24 mouse cellular contexts compared by ENCODE assay signal in the genomic region with DNA sequence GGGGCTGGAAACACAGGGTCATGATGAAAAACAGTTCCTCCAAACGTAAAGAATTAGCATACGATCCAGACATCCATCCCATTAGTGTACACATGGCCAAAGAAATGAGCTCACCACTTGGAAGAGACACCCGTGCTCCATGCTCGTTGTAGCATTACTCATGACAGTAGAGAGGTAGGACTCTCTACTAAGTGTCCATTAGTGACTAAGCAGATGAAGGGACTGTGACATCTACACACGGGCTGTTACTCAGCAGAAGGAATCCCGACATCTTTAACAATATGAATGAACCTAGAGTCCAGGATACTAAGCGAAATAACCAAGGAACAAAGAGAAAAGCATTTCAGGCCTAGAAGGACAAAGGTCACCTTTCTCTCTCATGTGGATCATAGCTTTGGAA. TPM values are rescaled to one million over a fixed set of nuclear protein-coding genes. Genes with fewer than 3 reads are reported as not detected.
DNase-seq lines count a peak whose midpoint lies in the region; ATAC-seq and TF ChIP-seq lines count a peak whose summit lies in the region.
"Had no signal": no experiment of that assay in that cellular context is flagged by ENCODE, and none has a peak within 500 bp of the region (broad histone marks: within the 10 kb centered on the region; RNA-seq: fewer than 3 reads in every experiment).

No protein-coding gene starts in this region.

- no peak for ATAC-seq in heart, embryonic 12.5 days (ENCODE audit: insufficient number of reproducible peaks, low FRiP score)
- peak; percentile 54 for ATAC-seq in Patski
- ATAC-seq in stomach, postnatal 0 days (ENCODE audit: low FRiP score, low TSS enrichment) = peak; percentile 70
- ATAC-seq: activated CD4-positive, CD25-positive, alpha-beta regulatory T cell, adult 4 months; forebrain, embryonic 14.5 days; forebrain, postnatal 0 days had no signal

- no peaks in the 10 kb centered on the region for H3K36me3 ChIP-seq in heart, embryonic 10.5 days
- H3K36me3 ChIP-seq in heart, embryonic 12.5 days = no peaks in the 10 kb centered on the region
- H3K36me3 ChIP-seq in stomach, postnatal 0 days (ENCODE audit: control insufficient read depth, insufficient read depth, low read length) = no peaks in the 10 kb centered on the region
- no peaks in the 10 kb centered on the region for H3K36me3 ChIP-seq in midbrain, embryonic 10.5 days
- H3K36me3 ChIP-seq: embryonic facial prominence, embryonic 15.5 days; G1E; hindbrain, embryonic 12.5 days; hindbrain, embryonic 15.5 days had no signal

- H3K4me3 ChIP-seq in heart, embryonic 10.5 days = no peak overlapping the region
- H3K4me3 ChIP-seq in heart, embryonic 12.5 days = no peak overlapping the region
- no peak overlapping the region for H3K4me3 ChIP-seq in stomach, postnatal 0 days (ENCODE audit: low read depth, low read length)
- no peak overlapping the region for H3K4me3 ChIP-seq in midbrain, embryonic 10.5 days
- H3K4me3 ChIP-seq: embryonic facial prominence, embryonic 15.5 days; hindbrain, embryonic 12.5 days; hindbrain, embryonic 15.5 days had no signal

- no peak for TF ChIP-seq CTCF in Patski (IDR thresholded peaks at IDR 0.05)
- no peak for TF ChIP-seq CTCF in stomach, postnatal 0 days (IDR thresholded peaks at IDR 0.05; ENCODE audit: low read depth)

- peak; percentile 25 for DNase-seq in heart, embryonic 10.5 days (ENCODE audit: low spot score)
- peak; percentile 69 for DNase-seq in 3T3-L1 (ENCODE audit: low read depth, low spot score)
- no peak for DNase-seq in Patski (ENCODE audit: low read depth, low spot score)
- no peak for DNase-seq in stomach, postnatal 0 days (ENCODE audit: low spot score)
- DNase-seq in frontal cortex, postnatal 10 days (ENCODE audit: low spot score in 2 of 2) = no peak
- DNase-seq in midbrain, embryonic 10.5 days (ENCODE audit: low spot score) = no peak
- DNase-seq: adrenal gland, adult 8-10 months; adrenal gland, postnatal 25 days; cerebellum, adult 18-20 months; cerebellum, adult 9-10 months; cerebellum, postnatal 25 days; embryo, embryonic 11 days; forebrain, postnatal 0 days; gastrocnemius, postnatal 25 days; heart, adult 18-20 months; kidney, adult 2 months had no signal

- in situ Hi-C loops in Patski (cut with MboI; ENCODE audit: low pct_unique_long_range_greater_than_20kb) = loop anchor here (5.0 kb wide), 1 partner anchor 166 kb away; no protein-coding TSS in a partner anchor

- no peak overlapping the region for H3K9ac ChIP-seq in heart, embryonic 12.5 days
- no peak overlapping the region for H3K9ac ChIP-seq in stomach, postnatal 0 days (ENCODE audit: low read length)
- H3K9ac ChIP-seq: embryonic facial prominence, embryonic 15.5 days; forebrain, postnatal 0 days; hindbrain, embryonic 12.5 days; hindbrain, embryonic 15.5 days had no signal

- H3K9me3 ChIP-seq in heart, embryonic 10.5 days = no peaks in the 10 kb centered on the region
- no peaks in the 10 kb centered on the region for H3K9me3 ChIP-seq in heart, embryonic 12.5 days (replicated peaks)
- H3K9me3 ChIP-seq in stomach, postnatal 0 days (ENCODE audit: control insufficient read depth, low read length) = no peaks in the 10 kb centered on the region
- no peaks in the 10 kb centered on the region for H3K9me3 ChIP-seq in midbrain, embryonic 10.5 days (replicated peaks)
- H3K9me3 ChIP-seq: embryonic facial prominence, embryonic 15.5 days; G1E; hindbrain, embryonic 12.5 days; hindbrain, embryonic 15.5 days had no signal

- H3K27ac ChIP-seq in heart, embryonic 10.5 days = no peak overlapping the region
- no peak overlapping the region for H3K27ac ChIP-seq in heart, embryonic 12.5 days (ENCODE audit: poor library complexity, severe bottlenecking)
- no peak overlapping the region; the same call in 1 of the 2 replicates for H3K27ac ChIP-seq in stomach, postnatal 0 days (replicated peaks)
- H3K27ac ChIP-seq in midbrain, embryonic 10.5 days (replicated peaks) = no peak overlapping the region
- H3K27ac ChIP-seq: embryonic facial prominence, embryonic 15.5 days; hindbrain, embryonic 12.5 days; hindbrain, embryonic 15.5 days had no signal

- H3K4me2 ChIP-seq in heart, embryonic 12.5 days = no peak overlapping the region
- no peak overlapping the region for H3K4me2 ChIP-seq in stomach, postnatal 0 days (replicated peaks; ENCODE audit: low read depth)
- H3K4me2 ChIP-seq: embryonic facial prominence, embryonic 15.5 days; hindbrain, embryonic 12.5 days; hindbrain, embryonic 15.5 days had no signal

- CTCF ChIA-PET in Patski (lab: Charles Lee) = no interaction called here

- no peaks in the 10 kb centered on the region for H3K27me3 ChIP-seq in heart, embryonic 10.5 days (ENCODE audit: insufficient read depth, poor library complexity, severe bottlenecking)
- no peaks in the 10 kb centered on the region for H3K27me3 ChIP-seq in heart, embryonic 12.5 days (replicated peaks)
- H3K27me3 ChIP-seq in Patski = no peaks in the 10 kb centered on the region
- H3K27me3 ChIP-seq in stomach, postnatal 0 days (ENCODE audit: control insufficient read depth, insufficient read depth, low read length) = no peaks in the 10 kb centered on the region
- no peaks in the 10 kb centered on the region for H3K27me3 ChIP-seq in midbrain, embryonic 10.5 days (ENCODE audit: low read depth, poor library complexity, severe bottlenecking)
- H3K27me3 ChIP-seq: CH12.LX; embryonic facial prominence, embryonic 15.5 days; hindbrain, embryonic 12.5 days; hindbrain, embryonic 15.5 days had no signal

- no peak for TF ChIP-seq EP300 in stomach, postnatal 0 days (optimal IDR thresholded peaks at IDR 0.05)

- POLR2A ChIA-PET in Patski (lab: Charles Lee) = no interaction called here

- peaks cover 3% of the 10 kb centered on the region; the same call in 1 of the 2 replicates for H3K4me1 ChIP-seq in heart, embryonic 10.5 days
- 0 out of 2 replicates have a peak, but pooled peaks cover 3% of the 10 kb centered on the region for H3K4me1 ChIP-seq in heart, embryonic 12.5 days (replicated peaks)
- no peaks in the 10 kb centered on the region for H3K4me1 ChIP-seq in stomach, postnatal 0 days (replicated peaks; ENCODE audit: control insufficient read depth, insufficient read depth)
- 0 out of 2 replicates have a peak, but pooled peaks cover under 1% of the 10 kb centered on the region for H3K4me1 ChIP-seq in midbrain, embryonic 10.5 days
- H3K4me1 ChIP-seq: embryonic facial prominence, embryonic 15.5 days; hindbrain, embryonic 12.5 days; hindbrain, embryonic 15.5 days had no signal

- WGBS in heart, embryonic 10.5 days = 83% methylated on average over 7 of the region's 7 CpGs
- 79% methylated on average over 7 of the region's 7 CpGs for WGBS in heart, embryonic 12.5 days
- 51% methylated on average over 7 of the region's 7 CpGs for WGBS in stomach, postnatal 0 days
- WGBS in midbrain, embryonic 10.5 days = 90% methylated on average over 7 of the region's 7 CpGs

RNA-seq across cellular contexts. Expression of a gene that starts 37.7 kb away (rescaled TPM):
- 11.6 and 16.5 TPM in 2 replicates for polyA plus RNA-seq in heart, embryonic 10.5 days (2016; fragmentation: Nextera tagmentation; extraction: Ambion mirVana)
- polyA plus RNA-seq in heart, embryonic 12.5 days (2016; fragmentation: Nextera tagmentation; extraction: Ambion mirVana) = 10.8 and 15.5 TPM in 2 replicates
- polyA plus RNA-seq in Patski (2021) = 0.36 TPM
- 0.79 and 1.0 TPM in 2 replicates for polyA plus RNA-seq in stomach, postnatal 0 days (2015; fragmentation: Nextera tagmentation; extraction: Ambion mirVana)
- polyA plus RNA-seq in midbrain, embryonic 10.5 days (2016; fragmentation: Nextera tagmentation; extraction: Ambion mirVana) = 1.3 TPM in 2 replicates
- polyA plus RNA-seq: activated CD4-positive, CD25-positive, alpha-beta regulatory T cell, adult 4 months; G1E had no signal

Comparison
In these comparisons a context has a peak if more than half of its experiments do, and no peak if none do; other contexts are left out.
1. DNase-seq: peak in heart, embryonic 10.5 days (single experiment) and 3T3-L1 (single experiment); none in Patski (single experiment), stomach, postnatal 0 days (single experiment), frontal cortex, postnatal 10 days (0 of 2) and midbrain, embryonic 10.5 days (single experiment).